Mouse (Mus musculus): ENCODE data around the gene Slc35a5.

Slc35a5 gene

GRCm38 (mm10) chr16:45117200-45117599 is 41.3 kb downstream of the Slc35a5 start:
- DNase-seq (ENCODE audit: low spot score), result no peak

GRCm38 (mm10) chr16:45110498-45110897 is 48.0 kb downstream of the Slc35a5 start:
- DNase-seq (ENCODE audit: low spot score), result peak; percentile 85

GRCm38 (mm10) chr16:45108203-45108878 is 50.2 kb downstream of the Slc35a5 start:
- no peak for DNase-seq (ENCODE audit: low spot score)

GRCm38 (mm10) chr16:45104993-45105392 is 53.5 kb downstream of the Slc35a5 start:
- no peak for DNase-seq (ENCODE audit: low spot score)

DNA sequence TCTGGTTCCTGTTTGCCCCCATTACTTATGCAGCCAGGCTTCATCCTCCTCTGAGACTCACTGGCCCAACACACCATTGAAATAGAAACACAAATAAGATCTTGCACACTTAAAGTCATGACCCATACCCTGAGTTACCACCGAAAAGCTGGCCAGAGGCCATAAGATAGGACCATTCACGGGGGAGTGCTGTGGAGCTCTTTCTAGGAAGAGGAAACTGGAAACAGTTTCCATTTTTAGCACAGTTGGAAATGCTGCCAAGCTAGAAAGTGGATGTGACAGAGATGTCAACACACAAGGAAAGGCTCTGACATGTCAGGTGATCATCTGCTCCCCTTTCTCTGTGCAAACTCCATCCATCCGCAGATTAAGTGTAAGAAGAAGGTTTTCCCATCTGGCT is 57.6 kb downstream of the Slc35a5 start:
- no peak for DNase-seq (ENCODE audit: low spot score)

DNA sequence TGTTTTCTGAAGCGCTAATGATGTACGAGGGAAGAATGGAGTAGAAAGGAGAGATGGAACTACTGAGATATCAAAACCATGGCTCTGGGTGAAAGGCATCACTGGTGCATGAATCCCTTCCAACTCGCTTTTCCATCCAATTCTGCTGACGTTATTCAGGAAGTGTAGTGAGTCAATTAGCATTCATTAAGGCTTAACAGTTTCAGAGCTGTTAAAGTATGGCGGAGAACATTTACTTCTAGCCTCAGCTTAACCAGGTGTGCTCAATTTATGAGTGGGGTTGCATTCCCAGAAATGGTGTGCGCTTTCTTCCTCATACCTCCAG is 59.7 kb downstream of the Slc35a5 start:
- DNase-seq (ENCODE audit: low spot score), result no peak

GRCm38 (mm10) chr16:45098186-45098885 is 60.2 kb downstream of the Slc35a5 start:
- no peak for DNase-seq (ENCODE audit: low spot score)

DNA sequence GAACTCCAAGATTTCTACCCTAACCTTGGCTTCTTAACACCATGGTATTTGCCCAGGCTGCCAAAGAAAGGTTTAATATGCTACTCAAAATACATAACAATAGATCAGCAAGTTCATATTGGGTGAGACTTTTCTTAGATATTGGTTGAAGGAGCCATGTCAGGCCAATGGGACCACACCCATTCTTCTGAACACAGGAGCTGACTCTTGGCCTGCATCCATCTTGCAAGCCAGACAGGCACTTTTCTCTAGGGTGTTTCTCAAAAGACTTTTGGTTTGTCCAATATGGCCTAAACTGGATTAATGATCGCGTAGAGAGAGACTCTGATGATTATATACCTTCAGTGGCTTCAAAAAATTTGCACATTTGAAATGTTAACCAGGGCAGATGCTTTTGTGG is 61.0 kb downstream of the Slc35a5 start:
- no peak for DNase-seq (ENCODE audit: low spot score)

GRCm38 (mm10) chr16:45095561-45096482 is 62.7 kb downstream of the Slc35a5 start:
- no peak for DNase-seq (ENCODE audit: low spot score)

GRCm38 (mm10) chr16:45095030-45095429 is 63.5 kb downstream of the Slc35a5 start:
- no peak for DNase-seq (ENCODE audit: low spot score)

DNA sequence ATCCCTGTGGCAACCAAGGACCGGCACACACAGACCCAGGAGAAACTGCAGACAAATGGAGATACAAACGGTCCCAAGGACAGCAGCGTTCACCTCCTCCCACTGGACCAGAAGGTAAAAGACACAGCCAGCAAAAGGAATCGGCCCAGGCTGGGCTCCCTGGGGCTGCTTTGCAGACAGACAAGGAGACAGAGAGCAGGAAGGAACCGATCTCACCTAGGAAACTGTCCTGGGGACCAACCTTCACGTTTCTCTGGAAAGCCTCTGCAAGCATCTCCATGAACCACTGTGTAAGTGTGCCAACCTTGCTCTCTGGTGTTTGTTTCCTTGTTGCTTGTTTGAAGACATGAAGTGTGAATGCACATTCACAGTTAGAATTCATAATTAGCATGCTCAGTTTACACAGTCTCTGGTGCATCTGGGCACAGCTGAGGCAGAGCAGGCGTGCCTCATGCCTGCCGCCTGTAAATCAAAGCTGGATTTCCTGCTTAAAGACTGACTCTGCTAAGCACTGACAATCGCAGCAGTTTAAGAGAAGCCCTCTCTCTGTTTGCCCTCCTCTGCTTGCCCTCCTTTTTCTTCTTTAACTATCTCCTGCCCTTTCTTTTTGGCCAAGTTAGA is 64.3 kb downstream of the Slc35a5 start:
- no peak for DNase-seq (ENCODE audit: low spot score)

DNA sequence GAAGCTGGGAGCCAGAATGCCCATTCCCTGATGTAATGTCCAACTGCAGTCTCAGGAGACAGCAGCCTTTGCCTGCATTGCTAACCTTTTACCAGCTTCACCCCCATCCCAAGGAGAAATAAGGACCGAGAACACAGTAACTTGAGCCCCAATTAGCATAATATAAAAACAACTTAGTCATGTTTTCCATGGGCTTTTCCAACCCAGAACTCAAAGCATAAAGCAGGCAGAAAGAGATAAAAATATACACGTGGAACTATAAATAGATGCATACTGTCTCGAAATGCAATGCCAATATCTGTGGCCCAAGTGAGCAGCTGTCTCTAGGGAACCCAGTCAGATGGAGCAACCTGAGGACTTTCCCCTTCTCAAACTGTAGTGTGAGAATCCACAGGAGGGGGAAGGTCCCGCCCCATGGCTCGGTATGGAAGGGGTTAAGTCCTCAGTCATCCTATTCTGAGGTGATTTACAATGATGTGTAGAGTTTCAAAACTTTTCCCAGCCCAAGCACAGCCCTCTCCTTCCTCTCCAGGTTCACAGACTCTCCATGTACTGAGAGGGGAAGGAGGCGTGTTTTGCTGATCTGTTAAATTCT is 65.3 kb downstream of the Slc35a5 start, which contains the start of gene Ccdc80:
Gene Ccdc80 (plus strand): TSS at position 266 of the 595 bp plus-strand sequence.
- peak; percentile 35 for DNase-seq (ENCODE audit: low spot score)

DNA sequence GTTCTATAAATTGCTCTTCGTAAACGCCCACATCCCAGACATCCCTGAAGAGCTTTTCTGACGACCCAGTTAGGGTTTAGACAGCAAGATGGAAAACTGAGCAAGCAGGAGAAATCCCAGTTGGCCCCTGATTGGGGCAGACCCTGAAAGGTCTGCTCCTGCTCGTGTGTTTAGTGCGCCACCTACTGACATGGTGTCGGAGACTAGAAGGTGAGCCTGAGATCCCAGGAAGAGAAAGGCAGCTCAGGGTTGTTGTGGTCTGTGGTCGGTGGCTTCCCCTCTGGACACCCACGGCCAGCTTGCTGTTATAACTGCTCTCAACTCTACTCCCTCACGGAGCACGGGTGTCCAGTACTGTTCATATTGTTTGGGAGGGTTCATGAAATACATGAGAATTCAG is 68.5 kb downstream of the Slc35a5 start:
- peak; percentile 84 for DNase-seq (ENCODE audit: low spot score)

Data from urinary bladder, postnatal 14 days (tissue).